Comparison of ENCODE assay signal across 20 mouse cellular contexts in the genomic region with DNA sequence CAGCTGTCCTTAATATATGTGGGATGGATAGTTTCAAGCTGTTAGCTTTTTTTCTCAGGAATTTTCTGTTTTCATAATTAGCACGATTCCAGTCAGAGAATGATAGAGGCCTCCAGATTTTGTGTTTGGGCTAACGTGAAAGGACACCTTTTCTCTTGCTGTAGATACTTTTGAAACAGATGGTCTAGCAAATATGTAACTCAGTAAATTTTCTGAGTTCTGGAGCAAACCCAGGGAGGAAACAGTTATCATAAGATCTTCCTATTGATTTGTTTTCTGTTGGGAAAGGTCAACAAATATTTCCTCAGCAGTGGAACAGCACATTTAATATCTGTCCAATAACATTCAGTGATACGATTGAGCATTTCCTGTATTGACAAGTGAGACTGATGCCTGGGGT.
"Had no signal": no experiment of that assay in that cellular context is flagged by ENCODE, and none has a peak within 500 bp of the region (broad histone marks: within the 10 kb centered on the region; RNA-seq: fewer than 3 reads in every experiment).

No protein-coding gene starts in this region.

- H3K4me2 ChIP-seq: limb, embryonic 13.5 days; midbrain, embryonic 13.5 days; neural tube, embryonic 13.5 days; stomach, embryonic 15.5 days had no signal

- H3K27me3 ChIP-seq: limb, embryonic 13.5 days; megakaryocyte, embryonic 14.5 days; midbrain, embryonic 13.5 days; neural tube, embryonic 13.5 days; stomach, embryonic 15.5 days had no signal

- H3K9me3 ChIP-seq: limb, embryonic 10.5 days; limb, embryonic 13.5 days; megakaryocyte, embryonic 14.5 days; midbrain, embryonic 10.5 days; midbrain, embryonic 13.5 days; neural tube, embryonic 13.5 days; stomach, embryonic 15.5 days had no signal

- H3K4me3 ChIP-seq: limb, embryonic 10.5 days; limb, embryonic 13.5 days; megakaryocyte, embryonic 14.5 days; midbrain, embryonic 10.5 days; midbrain, embryonic 13.5 days; neural tube, embryonic 13.5 days; stomach, embryonic 15.5 days had no signal

- H3K9ac ChIP-seq: limb, embryonic 13.5 days; liver, embryonic 14.5 days; liver, postnatal 0 days; midbrain, embryonic 13.5 days; neural tube, embryonic 13.5 days; stomach, embryonic 15.5 days had no signal

- H3K27ac ChIP-seq: kidney, postnatal 0 days; limb, embryonic 10.5 days; limb, embryonic 13.5 days; liver, embryonic 14.5 days; midbrain, embryonic 10.5 days; midbrain, embryonic 13.5 days; neural tube, embryonic 13.5 days; stomach, embryonic 15.5 days had no signal

- ATAC-seq: intestine, postnatal 0 days; liver, postnatal 0 days; lung, postnatal 0 days; midbrain, embryonic 13.5 days had no signal

- H3K4me1 ChIP-seq: limb, embryonic 10.5 days; limb, embryonic 13.5 days; midbrain, embryonic 10.5 days; midbrain, embryonic 13.5 days; neural tube, embryonic 13.5 days; stomach, embryonic 15.5 days had no signal

- H3K36me3 ChIP-seq: limb, embryonic 10.5 days; limb, embryonic 13.5 days; midbrain, embryonic 10.5 days; midbrain, embryonic 13.5 days; neural tube, embryonic 13.5 days; stomach, embryonic 15.5 days had no signal

- DNase-seq: kidney, adult 2 months; kidney, postnatal 36 days; layer of hippocampus, adult 9-11 months; liver; liver, postnatal 0 days; retina, postnatal 1 day; right cerebral cortex, postnatal 25 days; spleen, adult 18-20 months; thymus, postnatal 25 days had no signal
